Mouse (Mus musculus): Measurements from ENCODE around the gene Atxn7l1. TPM values are rescaled to one million over a fixed set of nuclear protein-coding genes. Genes with fewer than 3 reads are reported as not detected.

Gene Atxn7l1
- polyA plus RNA-seq, 1 experiment from 2014 or later = 10.8 TPM

- H3K4me1 ChIP-seq (ENCODE audit: control insufficient read depth, insufficient read depth, low read length) = peaks cover 11% of the 10 kb centered on the region
- no peak overlapping the region for H3K9ac ChIP-seq (ENCODE audit: low read length)
- H3K4me3 ChIP-seq (ENCODE audit: low read length) = no peak overlapping the region
- H3K27me3 ChIP-seq (ENCODE audit: control insufficient read depth, insufficient read depth, low read length) = no peaks in the 10 kb centered on the region
- H3K36me3 ChIP-seq (ENCODE audit: control insufficient read depth, insufficient read depth) = no peaks in the 10 kb centered on the region
- WGBS = 73% methylated on average over 7 of the region's 7 CpGs
- H3K4me2 ChIP-seq (ENCODE audit: low read depth, low read length) = no peak overlapping the region
- H3K9me3 ChIP-seq (replicated peaks; ENCODE audit: control insufficient read depth, low read length) = no peaks in the 10 kb centered on the region
- ATAC-seq (replicated peaks; ENCODE audit: extremely low read depth, insufficient read depth, low FRiP score) = no peak
- H3K27ac ChIP-seq (ENCODE audit: low read length) = no peak overlapping the region
These were observed 26.7 kb downstream of the Atxn7l1 start for GRCm38 (mm10) chr12:33174171-33174570.

- H3K9me3 ChIP-seq (replicated peaks; ENCODE audit: control insufficient read depth, low read length) = no peaks in the 10 kb centered on the region
- peaks cover 11% of the 10 kb centered on the region for H3K4me1 ChIP-seq (ENCODE audit: control insufficient read depth, insufficient read depth, low read length)
- no peak overlapping the region for H3K27ac ChIP-seq (ENCODE audit: low read length)
- H3K9ac ChIP-seq (ENCODE audit: low read length) = no peak overlapping the region
- 75% methylated on average over 10 of the region's 10 CpGs for WGBS
- no peaks in the 10 kb centered on the region for H3K27me3 ChIP-seq (ENCODE audit: control insufficient read depth, insufficient read depth, low read length)
- ATAC-seq (replicated peaks; ENCODE audit: extremely low read depth, insufficient read depth, low FRiP score) = no peak
- H3K36me3 ChIP-seq (ENCODE audit: control insufficient read depth, insufficient read depth) = no peaks in the 10 kb centered on the region
- no peak overlapping the region for H3K4me3 ChIP-seq (ENCODE audit: low read length)
- H3K4me2 ChIP-seq (ENCODE audit: low read depth, low read length) = no peak overlapping the region
These were observed 27.3 kb downstream of the Atxn7l1 start for GRCm38 (mm10) chr12:33174675-33175357.

- H3K27me3 ChIP-seq (ENCODE audit: control insufficient read depth, insufficient read depth, low read length) = no peaks in the 10 kb centered on the region
- H3K4me1 ChIP-seq (ENCODE audit: control insufficient read depth, insufficient read depth, low read length) = peaks cover 5% of the 10 kb centered on the region
- ATAC-seq (replicated peaks; ENCODE audit: extremely low read depth, insufficient read depth, low FRiP score) = peak; percentile 61; the same call in 1 of the 2 replicates
- peak overlapping the region; percentile 28 for H3K9ac ChIP-seq (ENCODE audit: low read length)
- H3K9me3 ChIP-seq (replicated peaks; ENCODE audit: control insufficient read depth, low read length) = no peaks in the 10 kb centered on the region
- peak overlapping the region; percentile 44 for H3K4me3 ChIP-seq (ENCODE audit: low read length)
- WGBS = 7% methylated on average over 25 of the region's 25 CpGs
- no peaks in the 10 kb centered on the region for H3K36me3 ChIP-seq (ENCODE audit: control insufficient read depth, insufficient read depth)
- no peak overlapping the region; the same call in 1 of the 2 replicates for H3K27ac ChIP-seq (ENCODE audit: low read length)
- peak overlapping the region; percentile 75 for H3K4me2 ChIP-seq (ENCODE audit: low read depth, low read length)
These were observed 28.4 kb downstream of the Atxn7l1 start for GRCm38 (mm10) chr12:33175621-33176554.

- Histone ChIP-seq H3K4me3 (ENCODE audit: low read length) (peak overlapping the region; percentile 44), H3K27me3 (ENCODE audit: control insufficient read depth, insufficient read depth, low read length) (no peaks in the 10 kb centered on the region), H3K9ac (ENCODE audit: low read length) (peak overlapping the region; percentile 28), H3K36me3 (ENCODE audit: control insufficient read depth, insufficient read depth) (no peaks in the 10 kb centered on the region), H3K4me1 (ENCODE audit: control insufficient read depth, insufficient read depth, low read length) (peaks cover 5% of the 10 kb centered on the region), H3K4me2 (ENCODE audit: low read depth, low read length) (peak overlapping the region; percentile 75), H3K9me3 (replicated peaks; ENCODE audit: control insufficient read depth, low read length) (no peaks in the 10 kb centered on the region), H3K27ac (ENCODE audit: low read length) (no peak overlapping the region)
- ATAC-seq (replicated peaks; ENCODE audit: extremely low read depth, insufficient read depth, low FRiP score) = no peak
- 33% methylated on average over 5 of the region's 5 CpGs for WGBS
These were observed 29.0 kb downstream of the Atxn7l1 start for GRCm38 (mm10) chr12:33176555-33176900.

GRCm38 (mm10) chr12:33180421-33180820 lies 32.9 kb downstream of the Atxn7l1 start:
- Histone ChIP-seq H3K9me3 (replicated peaks; ENCODE audit: control insufficient read depth, low read length) (no peaks in the 10 kb centered on the region), H3K4me2 (ENCODE audit: low read depth, low read length) (no peak overlapping the region), H3K27me3 (ENCODE audit: control insufficient read depth, insufficient read depth, low read length) (no peaks in the 10 kb centered on the region), H3K27ac (ENCODE audit: low read length) (no peak overlapping the region), H3K9ac (ENCODE audit: low read length) (no peak overlapping the region), H3K36me3 (ENCODE audit: control insufficient read depth, insufficient read depth) (no peaks in the 10 kb centered on the region), H3K4me1 (ENCODE audit: control insufficient read depth, insufficient read depth, low read length) (peaks cover 10% of the 10 kb centered on the region), H3K4me3 (ENCODE audit: low read length) (no peak overlapping the region)
- ATAC-seq (replicated peaks; ENCODE audit: extremely low read depth, insufficient read depth, low FRiP score) = no peak
- 68% methylated on average over 2 of the region's 2 CpGs for WGBS

GRCm38 (mm10) chr12:33181875-33182274 lies 34.4 kb downstream of the Atxn7l1 start:
- Histone ChIP-seq H3K27ac (ENCODE audit: low read length) (no peak overlapping the region), H3K27me3 (ENCODE audit: control insufficient read depth, insufficient read depth, low read length) (no peaks in the 10 kb centered on the region), H3K9me3 (replicated peaks; ENCODE audit: control insufficient read depth, low read length) (no peaks in the 10 kb centered on the region), H3K9ac (ENCODE audit: low read length) (no peak overlapping the region), H3K4me1 (ENCODE audit: control insufficient read depth, insufficient read depth, low read length) (peaks cover 6% of the 10 kb centered on the region), H3K36me3 (ENCODE audit: control insufficient read depth, insufficient read depth) (no peaks in the 10 kb centered on the region), H3K4me2 (ENCODE audit: low read depth, low read length) (no peak overlapping the region), H3K4me3 (ENCODE audit: low read length) (no peak overlapping the region)
- ATAC-seq (replicated peaks; ENCODE audit: extremely low read depth, insufficient read depth, low FRiP score) = no peak
- 85% methylated on average over 4 of the region's 4 CpGs for WGBS

- H3K36me3 ChIP-seq (ENCODE audit: control insufficient read depth, insufficient read depth) = no peaks in the 10 kb centered on the region
- H3K9ac ChIP-seq (ENCODE audit: low read length) = no peak overlapping the region
- no peak overlapping the region for H3K4me3 ChIP-seq (ENCODE audit: low read length)
- H3K4me2 ChIP-seq (ENCODE audit: low read depth, low read length) = no peak overlapping the region
- no peak for ATAC-seq (replicated peaks; ENCODE audit: extremely low read depth, insufficient read depth, low FRiP score)
- H3K9me3 ChIP-seq (replicated peaks; ENCODE audit: control insufficient read depth, low read length) = no peaks in the 10 kb centered on the region
- no peaks in the 10 kb centered on the region for H3K27me3 ChIP-seq (ENCODE audit: control insufficient read depth, insufficient read depth, low read length)
- peaks cover 6% of the 10 kb centered on the region for H3K4me1 ChIP-seq (ENCODE audit: control insufficient read depth, insufficient read depth, low read length)
- no peak overlapping the region for H3K27ac ChIP-seq (ENCODE audit: low read length)
- WGBS = 78% methylated on average over 11 of the region's 11 CpGs
These were observed 35.1 kb downstream of the Atxn7l1 start for GRCm38 (mm10) chr12:33182428-33183137.

- H3K27me3 ChIP-seq (ENCODE audit: control insufficient read depth, insufficient read depth, low read length) = no peaks in the 10 kb centered on the region
- no peak for ATAC-seq (replicated peaks; ENCODE audit: extremely low read depth, insufficient read depth, low FRiP score)
- 75% methylated on average over 4 of the region's 4 CpGs for WGBS
- H3K9me3 ChIP-seq (replicated peaks; ENCODE audit: control insufficient read depth, low read length) = no peaks in the 10 kb centered on the region
- H3K4me1 ChIP-seq (ENCODE audit: control insufficient read depth, insufficient read depth, low read length) = peaks cover 6% of the 10 kb centered on the region
- no peak overlapping the region for H3K27ac ChIP-seq (ENCODE audit: low read length)
- no peak overlapping the region for H3K4me2 ChIP-seq (ENCODE audit: low read depth, low read length)
- H3K9ac ChIP-seq (ENCODE audit: low read length) = no peak overlapping the region
- H3K4me3 ChIP-seq (ENCODE audit: low read length) = no peak overlapping the region
- no peaks in the 10 kb centered on the region for H3K36me3 ChIP-seq (ENCODE audit: control insufficient read depth, insufficient read depth)
These were observed 35.7 kb downstream of the Atxn7l1 start for GRCm38 (mm10) chr12:33183138-33183627.
